Mouse (Mus musculus) stomach, postnatal 0 days (tissue): ENCODE data around the gene Cblb.

Experiments
- CTCF ChIP-seq: IDR thresholded peaks from 2 replicates; pipeline ENCODE4 v1.5.1; 2016; ENCODE audit warnings: antibody characterized with exemption, low read depth, mild to moderate bottlenecking, moderate library complexity
- EP300 ChIP-seq: optimal IDR thresholded peaks from 2 replicates; pipeline ENCODE3; 2016; ENCODE audit warnings: antibody characterized with exemption

DNA sequence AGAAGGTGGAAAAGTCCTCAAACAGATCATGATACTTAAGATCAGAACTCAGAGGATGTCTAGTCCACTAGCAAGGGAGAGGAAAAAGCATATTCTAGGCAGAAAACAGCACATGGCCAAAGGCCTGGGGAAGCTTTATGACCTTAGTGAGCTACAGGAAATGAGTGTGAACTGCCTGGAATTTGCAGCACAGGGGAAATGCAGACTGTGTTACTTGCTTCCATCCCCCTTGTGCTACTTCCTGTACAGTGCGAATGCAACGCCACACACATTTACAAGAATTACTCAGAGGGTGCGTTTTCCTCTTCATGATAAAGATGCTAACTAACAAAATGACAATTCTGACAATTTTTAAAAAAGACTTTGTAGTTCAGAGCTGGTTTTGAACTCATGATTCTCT lies 41.8 kb upstream of the Cblb start:
- TF ChIP-seq CTCF = no peak
- no peak for TF ChIP-seq EP300
